Mouse (Mus musculus) bone marrow macrophage, adult 2 months (primary cell): ENCODE data around the gene Sik3.

Experiments
- CTCF ChIP-seq: IDR thresholded peaks from 2 replicates; pipeline ENCODE4 v1.5.1; 2012; ENCODE audit warnings: low read depth, mild to moderate bottlenecking, low read length, moderate library complexity
- POLR2A ChIP-seq: IDR thresholded peaks from 2 replicates; pipeline ENCODE4 v1.6.1; 2012; ENCODE audit warnings: mild to moderate bottlenecking, low read depth, low read length, borderline replicate concordance

GRCm38 (mm10) chr9:46174770-46175294 is 162.2 kb downstream of the Sik3 start:
- TF ChIP-seq CTCF (no peak), POLR2A (no peak)
